Mouse (Mus musculus) embryonic facial prominence, embryonic 14.5 days (tissue): ENCODE results near the gene Dstn. TPM values are rescaled to one million over a fixed set of nuclear protein-coding genes. Genes with fewer than 3 reads are reported as not detected.

ENCODE experiments used
- ATAC-seq: fragments of 200-750 bp; cut with Nextera tagmentation; 2 replicates; pipeline ENCODE4 v1.8.0; 2017; ENCODE audit warnings: low read depth, moderate number of reproducible peaks, moderate TSS enrichment
- DNase-seq: peaks from one replicate; pipeline ENCODE4 v3.0.0-alpha.2; 2015; ENCODE audit warnings: low spot score
- H3K27ac ChIP-seq: fragments of 300-500 bp; sonication (generic); replicated peaks from 2 replicates; pipeline ENCODE4 v1.5.1; 2014; ENCODE audit warnings: low read depth, mild to moderate bottlenecking, low read length, moderate library complexity
- H3K27me3 ChIP-seq: fragments of 300-500 bp; sonication (generic); replicated peaks from 2 replicates; pipeline ENCODE4 v1.6.1; 2014; ENCODE audit warnings: low read length; ENCODE audit not compliant: control insufficient read depth, insufficient read depth
- H3K36me3 ChIP-seq: fragments of 300-500 bp; sonication (generic); 2 replicates; pipeline ENCODE4 v1.6.1; 2014; ENCODE audit warnings: low read length, mixed read lengths; ENCODE audit not compliant: control insufficient read depth, insufficient read depth
- H3K4me1 ChIP-seq: fragments of 300-500 bp; sonication (generic); 2 replicates; pipeline ENCODE4 v1.6.1; 2014; ENCODE audit warnings: antibody characterized with exemption, low read length; ENCODE audit not compliant: control insufficient read depth, insufficient read depth
- H3K4me2 ChIP-seq: fragments of 300-500 bp; sonication (generic); 2 replicates; pipeline ENCODE4 v1.6.1; 2014; ENCODE audit warnings: low read depth, mild to moderate bottlenecking, low read length, moderate library complexity, mixed read lengths
- H3K4me3 ChIP-seq: fragments of 300-500 bp; sonication (generic); 2 replicates; pipeline ENCODE4 v1.5.1; 2014; ENCODE audit warnings: low read depth, mild to moderate bottlenecking, low read length
- H3K9ac ChIP-seq: fragments of 300-500 bp; sonication (generic); 2 replicates; pipeline ENCODE4 v1.6.1; 2014; ENCODE audit warnings: low read depth, mild to moderate bottlenecking, low read length, moderate library complexity, mixed read lengths
- H3K9me3 ChIP-seq: fragments of 300-500 bp; sonication (generic); 2 replicates; pipeline ENCODE4 v1.6.1; 2016; ENCODE audit warnings: low read length; ENCODE audit not compliant: control insufficient read depth
- WGBS: fragments of 180-500 bp; shearing (Covaris S2); extraction: QIAGEN DNeasy Blood & Tissue Kit; methylation state at CpG from one replicate; pipeline ENCODE4 v1.1.7; 2014; 5-methylcytosine and 5-hydroxymethylcytosine counted together
- polyA plus RNA-seq: library from polyadenylated mRNA; unstranded; fragments of >200 nt; fragmentation: Nextera tagmentation; extraction: Ambion mirVana; gene quantifications from 2 replicates; pipeline ENCODE4 v1.2.1, GENCODE M21; 2014

Dstn gene
- polyA plus RNA-seq, 1 experiment from 2014 or later, result 389 TPM

- Histone ChIP-seq H3K4me1 (peaks cover 4% of the 10 kb centered on the region; the same call in 1 of the 2 replicates), H3K9me3 (no peaks in the 10 kb centered on the region), H3K4me3 (no peak overlapping the region), H3K9ac (no peak overlapping the region), H3K27ac (no peak overlapping the region), H3K27me3 (no peaks in the 10 kb centered on the region), H3K36me3 (no peaks in the 10 kb centered on the region), H3K4me2 (no peak overlapping the region)
- 61% methylated on average over 3 of the region's 3 CpGs for WGBS
- ATAC-seq (no peak), DNase-seq (peak; percentile 36)
These were observed 14.6 kb downstream of the Dstn start for GRCm38 (mm10) chr2:143929607-143930311.

DNA sequence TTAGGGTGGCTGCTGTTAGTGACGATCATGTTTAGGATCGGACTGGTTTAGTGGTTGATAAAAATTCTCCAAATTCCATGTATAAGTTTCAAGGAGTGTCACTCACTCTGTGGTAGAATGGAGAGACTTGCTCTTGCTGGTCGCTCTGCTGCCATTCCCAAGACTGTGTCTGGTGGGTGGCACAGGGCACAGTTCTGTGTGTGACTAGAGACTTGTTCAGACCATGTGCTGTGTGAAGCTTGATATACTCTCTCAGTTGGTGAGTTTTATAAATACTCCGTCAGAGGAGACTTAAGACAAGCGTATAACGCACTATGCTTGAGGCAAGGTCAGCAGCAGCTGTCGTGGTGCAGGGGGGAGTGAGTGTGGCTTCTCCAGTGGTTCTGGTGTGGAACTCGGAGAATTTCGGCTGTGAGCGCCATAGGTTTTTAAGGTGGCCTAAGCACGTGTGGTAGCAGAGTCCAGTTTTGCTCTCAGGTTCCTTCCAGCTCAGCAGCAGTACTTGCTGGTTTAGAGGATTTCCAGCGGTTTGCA lies 17.3 kb downstream of the Dstn start:
- no peaks in the 10 kb centered on the region for H3K9me3 ChIP-seq
- no peaks in the 10 kb centered on the region for H3K36me3 ChIP-seq
- no peak overlapping the region for H3K4me3 ChIP-seq
- peak; percentile 45 for DNase-seq
- H3K27ac ChIP-seq, result no peak overlapping the region; the same call in 1 of the 2 replicates
- H3K4me2 ChIP-seq, result no peak overlapping the region
- ATAC-seq, result peak; percentile 60
- H3K4me1 ChIP-seq, result peaks cover 4% of the 10 kb centered on the region; the same call in 1 of the 2 replicates
- no peak overlapping the region for H3K9ac ChIP-seq
- 67% methylated on average over 12 of the region's 12 CpGs for WGBS
- H3K27me3 ChIP-seq, result no peaks in the 10 kb centered on the region

DNA sequence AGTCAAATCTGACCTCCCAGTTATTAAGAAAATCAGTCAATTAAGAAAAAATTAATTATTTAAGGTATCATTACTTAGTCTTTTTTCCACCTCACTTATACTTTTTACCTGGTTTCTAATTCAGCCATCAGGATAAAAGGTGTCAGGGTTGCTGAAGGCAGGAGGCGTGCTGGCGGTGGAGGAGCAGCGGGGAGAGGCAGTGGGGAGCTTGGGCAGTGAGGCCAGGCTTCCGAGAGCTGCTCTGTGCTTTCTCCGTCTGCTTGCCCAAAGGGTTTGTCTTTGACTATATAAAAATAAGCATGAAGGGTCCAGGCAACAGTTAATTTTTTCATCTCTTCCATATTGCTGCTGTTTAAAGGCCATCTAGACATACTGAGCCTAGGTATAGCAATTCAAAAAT lies 18.4 kb downstream of the Dstn start:
- H3K9ac ChIP-seq, result no peak overlapping the region
- DNase-seq (no peak), ATAC-seq (no peak)
- H3K36me3 ChIP-seq, result peaks cover 4% of the 10 kb centered on the region; the same call in 1 of the 2 replicates
- no peak overlapping the region for H3K27ac ChIP-seq
- 75% methylated on average over 5 of the region's 5 CpGs for WGBS
- no peaks in the 10 kb centered on the region for H3K27me3 ChIP-seq
- H3K4me2 ChIP-seq, result no peak overlapping the region
- no peaks in the 10 kb centered on the region for H3K9me3 ChIP-seq
- H3K4me3 ChIP-seq, result no peak overlapping the region
- peaks cover 4% of the 10 kb centered on the region; the same call in 1 of the 2 replicates for H3K4me1 ChIP-seq

GRCm38 (mm10) chr2:143934439-143934838 lies 19.3 kb downstream of the Dstn start:
- DNase-seq, result no peak
- H3K9me3 ChIP-seq, result no peaks in the 10 kb centered on the region
- no peak overlapping the region for H3K9ac ChIP-seq
- peaks cover 12% of the 10 kb centered on the region; the same call in 1 of the 2 replicates for H3K36me3 ChIP-seq
- H3K27me3 ChIP-seq, result no peaks in the 10 kb centered on the region
- no peak overlapping the region for H3K27ac ChIP-seq
- H3K4me2 ChIP-seq, result no peak overlapping the region
- no peak for ATAC-seq
- whole genome bisulfite sequencing, result 85% methylated on average over 8 of the region's 8 CpGs
- peaks cover 4% of the 10 kb centered on the region; the same call in 1 of the 2 replicates for H3K4me1 ChIP-seq
- H3K4me3 ChIP-seq, result no peak overlapping the region

GRCm38 (mm10) chr2:143937861-143938260 lies 22.7 kb downstream of the Dstn start:
- Histone ChIP-seq H3K36me3 (peaks cover 44% of the 10 kb centered on the region), H3K4me1 (no peaks in the 10 kb centered on the region), H3K9ac (no peak overlapping the region), H3K27ac (no peak overlapping the region), H3K4me3 (no peak overlapping the region), H3K27me3 (no peaks in the 10 kb centered on the region), H3K9me3 (no peaks in the 10 kb centered on the region), H3K4me2 (no peak overlapping the region)
- ATAC-seq (no peak), DNase-seq (no peak)
- WGBS, result 76% methylated on average over 2 of the region's 2 CpGs

- WGBS, result 88% methylated on average over 5 of the region's 5 CpGs
- no peaks in the 10 kb centered on the region for H3K9me3 ChIP-seq
These were observed 25.3 kb downstream of the Dstn start for GRCm38 (mm10) chr2:143940406-143940805.

GRCm38 (mm10) chr2:143944796-143945195 lies 29.7 kb downstream of the Dstn start:
- no peak overlapping the region for H3K4me2 ChIP-seq
- 88% methylated on average over 3 of the region's 3 CpGs for WGBS
- no peak overlapping the region for H3K9ac ChIP-seq
- H3K36me3 ChIP-seq, result peaks cover 96% of the 10 kb centered on the region
- no peaks in the 10 kb centered on the region for H3K4me1 ChIP-seq
- H3K27me3 ChIP-seq, result no peaks in the 10 kb centered on the region
- H3K9me3 ChIP-seq, result no peaks in the 10 kb centered on the region
- no peak overlapping the region for H3K4me3 ChIP-seq
- ATAC-seq, result no peak
- DNase-seq, result no peak
- no peak overlapping the region for H3K27ac ChIP-seq

More at GRCm38 (mm10) chr2:143940406-143940805, 25.3 kb downstream of the Dstn start:
- H3K27me3 ChIP-seq, result no peaks in the 10 kb centered on the region
- DNase-seq, result no peak
- H3K27ac ChIP-seq, result no peak overlapping the region
- peaks cover 67% of the 10 kb centered on the region for H3K36me3 ChIP-seq
- no peaks in the 10 kb centered on the region for H3K4me1 ChIP-seq
- ATAC-seq, result peak; percentile 20; the same call in 1 of the 2 replicates
- no peak overlapping the region for H3K4me2 ChIP-seq
- no peak overlapping the region for H3K9ac ChIP-seq
- no peak overlapping the region for H3K4me3 ChIP-seq

- Histone ChIP-seq H3K9me3 (no peaks in the 10 kb centered on the region), H3K4me2 (no peak overlapping the region), H3K36me3 (peaks cover 96% of the 10 kb centered on the region), H3K9ac (no peak overlapping the region), H3K4me1 (no peaks in the 10 kb centered on the region), H3K27me3 (no peaks in the 10 kb centered on the region), H3K27ac (no peak overlapping the region), H3K4me3 (no peak overlapping the region)
- 89% methylated on average over 7 of the region's 7 CpGs for WGBS
- DNase-seq (no peak), ATAC-seq (peak; percentile 23; the same call in 1 of the 2 replicates)
These were observed 30.5 kb downstream of the Dstn start for GRCm38 (mm10) chr2:143945466-143946075.
